In the genomic region with DNA sequence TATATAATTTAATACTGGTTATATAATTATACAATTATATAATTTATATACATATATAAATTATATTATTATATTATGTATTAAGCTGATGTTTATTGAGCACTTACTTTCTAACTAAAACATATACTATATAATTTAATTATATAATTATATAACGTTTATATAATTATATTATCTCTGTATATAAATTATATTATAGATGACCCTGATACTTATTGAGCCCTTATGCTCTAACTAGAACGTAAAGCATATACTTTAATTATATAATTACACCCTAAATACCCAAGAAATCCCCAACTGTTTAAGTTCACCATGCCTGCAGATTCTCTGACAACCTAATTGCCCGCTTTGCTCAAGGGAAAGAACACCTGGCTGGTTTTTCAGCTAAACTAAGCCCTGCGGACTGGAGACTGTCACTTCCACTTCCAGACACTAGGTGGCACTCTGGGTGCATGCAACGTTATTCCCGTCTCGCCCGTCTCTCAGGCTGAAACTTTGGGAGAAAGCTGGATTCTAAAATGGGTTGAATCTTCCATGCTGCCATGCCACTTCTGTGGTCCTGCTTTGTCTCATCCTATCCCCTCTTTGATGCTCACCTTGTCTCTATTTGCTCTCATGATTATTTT, we compare ENCODE assay signal across 9 mouse cellular contexts.
A peak's percentile ranks its signal among the peaks of the same experiment; 100 is the strongest.
DNase-seq lines count a peak whose midpoint lies in the region; ATAC-seq and TF ChIP-seq lines count a peak whose summit lies in the region.
"Had no signal": no experiment of that assay in that cellular context is flagged by ENCODE, and none has a peak within 500 bp of the region (broad histone marks: within the 10 kb centered on the region; RNA-seq: fewer than 3 reads in every experiment).

No protein-coding gene starts in this region.

- DNase-seq in adipocyte (ENCODE audit: low spot score): peak; percentile 75
- peak; percentile 33 to 60 for DNase-seq in gastrocnemius, postnatal 4 days (ENCODE audit: low spot score in 2 of 2)
- DNase-seq in kidney, postnatal 36 days: peak; percentile 55 to 84
- peak; percentile 68 for DNase-seq in liver, postnatal 0 days
- peak; percentile 87 to 90 for DNase-seq in right cerebral cortex, postnatal 10 days (ENCODE audit: low spot score in 2 of 2)

- no peak for TF ChIP-seq POLR2A in ES-Bruce4 (IDR thresholded peaks at IDR 0.05; ENCODE audit: insufficient read depth, low read length)
- TF ChIP-seq POLR2A in cortical plate, adult 2 months (IDR thresholded peaks at IDR 0.05; ENCODE audit: extremely low read depth, insufficient read depth, low read length): no peak

- no peak for ATAC-seq in liver, postnatal 0 days
- no peak for ATAC-seq in inflammation-experienced regulatory T-cells, adult 6 months

- H3K36me3 ChIP-seq in ES-Bruce4 (ENCODE audit: control insufficient read depth, insufficient read depth, low read length, poor library complexity, severe bottlenecking): no peaks in the 10 kb centered on the region
- H3K36me3 ChIP-seq in liver, postnatal 0 days (replicated peaks; ENCODE audit: insufficient read depth, low read length): no peaks in the 10 kb centered on the region
- H3K36me3 ChIP-seq: liver, embryonic 15.5 days had no signal

- no peak overlapping the region for H3K27ac ChIP-seq in ES-Bruce4 (ENCODE audit: insufficient read depth, low read length)
- H3K27ac ChIP-seq in cortical plate, adult 2 months (ENCODE audit: insufficient read depth, low read length): no peak overlapping the region
- H3K27ac ChIP-seq in liver, postnatal 0 days (ENCODE audit: low read depth): no peak overlapping the region
- H3K27ac ChIP-seq: liver, embryonic 15.5 days had no signal

- H3K4me3 ChIP-seq in ES-Bruce4 (ENCODE audit: low read depth, low read length): no peak overlapping the region
- no peak overlapping the region for H3K4me3 ChIP-seq in cortical plate, adult 2 months (ENCODE audit: insufficient read depth, low read length)
- no peak overlapping the region for H3K4me3 ChIP-seq in liver, postnatal 0 days (ENCODE audit: low read depth, low read length)
- H3K4me3 ChIP-seq: liver, embryonic 15.5 days had no signal

- no peak overlapping the region for H3K4me2 ChIP-seq in liver, postnatal 0 days (ENCODE audit: low read depth, low read length)
- H3K4me2 ChIP-seq: liver, embryonic 15.5 days had no signal

- 12% methylated on average over 8 of the region's 8 CpGs for WGBS in liver, postnatal 0 days (ENCODE audit: insufficient replicate concordance)

- no peak overlapping the region for H3K9ac ChIP-seq in ES-Bruce4 (ENCODE audit: low read depth, poor library complexity, severe bottlenecking)
- no peak overlapping the region for H3K9ac ChIP-seq in liver, postnatal 0 days (replicated peaks)
- H3K9ac ChIP-seq: liver, embryonic 15.5 days had no signal

- H3K27me3 ChIP-seq in ES-Bruce4 (ENCODE audit: control insufficient read depth, insufficient read depth, low read length, poor library complexity, severe bottlenecking): no peaks in the 10 kb centered on the region
- no peaks in the 10 kb centered on the region for H3K27me3 ChIP-seq in liver, postnatal 0 days (ENCODE audit: insufficient read depth, low read length)
- H3K27me3 ChIP-seq: liver, embryonic 15.5 days had no signal

- H3K4me1 ChIP-seq in ES-Bruce4 (ENCODE audit: control insufficient read depth, insufficient read depth, low read length): no peaks in the 10 kb centered on the region
- H3K4me1 ChIP-seq in cortical plate, adult 2 months (ENCODE audit: control insufficient read depth, insufficient read depth, low read length): no peaks in the 10 kb centered on the region
- no peaks in the 10 kb centered on the region for H3K4me1 ChIP-seq in liver, postnatal 0 days (ENCODE audit: insufficient read depth)
- H3K4me1 ChIP-seq: liver, embryonic 15.5 days had no signal

- no peaks in the 10 kb centered on the region for H3K9me3 ChIP-seq in ES-Bruce4 (replicated peaks; ENCODE audit: control insufficient read depth, insufficient read depth, low read length, poor library complexity, severe bottlenecking)
- no peaks in the 10 kb centered on the region for H3K9me3 ChIP-seq in liver, postnatal 0 days (ENCODE audit: low read length)
- H3K9me3 ChIP-seq: liver, embryonic 15.5 days had no signal

- peak; percentile 95 for TF ChIP-seq CTCF in ES-Bruce4 (IDR thresholded peaks at IDR 0.05; ENCODE audit: low read depth, low read length)
- peak; percentile 98 for TF ChIP-seq CTCF in cortical plate, adult 2 months (IDR thresholded peaks at IDR 0.05; ENCODE audit: extremely low read depth, insufficient read depth, low read length)
- peak; percentile 91 for TF ChIP-seq CTCF in liver, postnatal 0 days (IDR thresholded peaks at IDR 0.05; ENCODE audit: low read depth)

- TF ChIP-seq EP300 in ES-Bruce4 (IDR thresholded peaks at IDR 0.05; ENCODE audit: insufficient read depth, low read depth, low read length): 0 out of 2 replicates have a peak, but pooled peaks have one; percentile 15
- no peak for TF ChIP-seq EP300 in liver, postnatal 0 days (IDR thresholded peaks at IDR 0.05; ENCODE audit: low read depth)
